Mouse (Mus musculus) ovary, adult 18-20 months (tissue): Measurements from ENCODE around the gene Zfp507.

ENCODE experiments used
- DNase-seq: peaks from one replicate; pipeline ENCODE4 v3.0.0; 2022; ENCODE audit warnings: low spot score, mixed read lengths

Zfp507 gene

GRCm38 (mm10) chr7:35733313-35734050 is 69.3 kb downstream of the Zfp507 start:
- DNase-seq: no peak

- no peak for DNase-seq
Measured at GRCm38 (mm10) chr7:35732585-35733059, 70.2 kb downstream of the Zfp507 start.

GRCm38 (mm10) chr7:35729621-35730031 is 73.2 kb downstream of the Zfp507 start:
- no peak for DNase-seq

GRCm38 (mm10) chr7:35728376-35728775 is 74.4 kb downstream of the Zfp507 start:
- DNase-seq: no peak

DNA sequence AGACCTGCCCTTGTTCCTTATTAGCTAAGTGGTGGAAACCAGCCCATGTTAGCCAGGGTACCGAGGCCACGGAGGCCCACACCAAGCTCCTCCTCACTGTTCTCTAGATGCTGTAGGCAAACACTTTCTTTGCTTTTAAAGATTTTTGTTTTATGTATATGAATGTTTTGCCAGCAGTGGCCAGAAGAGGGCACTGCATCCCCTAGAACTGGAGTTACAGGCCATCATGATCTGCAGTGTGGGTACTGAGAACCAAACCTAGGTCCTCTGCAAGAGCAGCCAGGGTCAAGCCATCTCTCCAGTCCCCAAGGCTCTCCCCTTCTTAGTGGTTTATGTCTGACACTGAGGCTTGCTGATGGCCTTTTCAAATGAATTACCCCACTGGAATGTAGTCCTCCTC is 79.8 kb downstream of the Zfp507 start:
- no peak for DNase-seq
